Mouse (Mus musculus) left cerebral cortex, adult 6 months (tissue): ENCODE measurements around the gene 4931429L15Rik. TPM values are rescaled to one million over a fixed set of nuclear protein-coding genes. Genes with fewer than 3 reads are reported as not detected.

Experiments used
- long read RNA-seq, 2 experiments: library from polyadenylated mRNA; unstranded; transcript quantifications; one replicate each; pipeline ENCODE4 v2.0.0; 2019 to 2020
- polyA plus RNA-seq: library from polyadenylated mRNA; unstranded; fragments of <200 nt; fragmentation: Nextera tagmentation; gene quantifications from 2 replicates; pipeline ENCODE4 v1.2.3, GENCODE M21; 2021

The 4931429L15Rik gene
- not detected in 2 replicates for polyA plus RNA-seq
- long read RNA-seq, experiment 1, partial matches to known transcripts: 0 of 1 reads
- long read RNA-seq, experiment 1, other reads (novel, unspliced or antisense): 1 of 1 reads
- long read RNA-seq, experiment 2: 0 reads

DNA sequence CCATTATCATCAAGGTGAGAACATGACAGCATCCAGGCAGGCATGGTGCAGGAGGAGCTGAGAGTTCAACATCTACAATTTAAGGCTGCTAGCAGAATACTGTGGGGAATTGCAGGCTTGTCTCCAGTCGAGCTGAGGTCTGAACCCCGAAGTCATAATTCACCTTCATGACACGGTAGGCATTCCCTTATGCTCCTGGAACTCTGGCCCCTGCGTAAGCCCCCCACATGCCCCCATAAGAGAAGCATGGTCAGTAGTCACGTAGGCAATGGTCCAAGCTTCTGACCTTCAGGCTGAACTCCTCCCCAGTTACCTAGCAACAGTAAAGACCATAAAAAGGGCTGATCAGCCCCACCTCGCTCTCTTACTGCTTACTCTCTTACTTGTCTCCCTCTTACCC is at the start of gene 4931429L15Rik:
4931429L15Rik (minus strand) TSS at position 101 of the 400 bp plus-strand sequence.

DNA sequence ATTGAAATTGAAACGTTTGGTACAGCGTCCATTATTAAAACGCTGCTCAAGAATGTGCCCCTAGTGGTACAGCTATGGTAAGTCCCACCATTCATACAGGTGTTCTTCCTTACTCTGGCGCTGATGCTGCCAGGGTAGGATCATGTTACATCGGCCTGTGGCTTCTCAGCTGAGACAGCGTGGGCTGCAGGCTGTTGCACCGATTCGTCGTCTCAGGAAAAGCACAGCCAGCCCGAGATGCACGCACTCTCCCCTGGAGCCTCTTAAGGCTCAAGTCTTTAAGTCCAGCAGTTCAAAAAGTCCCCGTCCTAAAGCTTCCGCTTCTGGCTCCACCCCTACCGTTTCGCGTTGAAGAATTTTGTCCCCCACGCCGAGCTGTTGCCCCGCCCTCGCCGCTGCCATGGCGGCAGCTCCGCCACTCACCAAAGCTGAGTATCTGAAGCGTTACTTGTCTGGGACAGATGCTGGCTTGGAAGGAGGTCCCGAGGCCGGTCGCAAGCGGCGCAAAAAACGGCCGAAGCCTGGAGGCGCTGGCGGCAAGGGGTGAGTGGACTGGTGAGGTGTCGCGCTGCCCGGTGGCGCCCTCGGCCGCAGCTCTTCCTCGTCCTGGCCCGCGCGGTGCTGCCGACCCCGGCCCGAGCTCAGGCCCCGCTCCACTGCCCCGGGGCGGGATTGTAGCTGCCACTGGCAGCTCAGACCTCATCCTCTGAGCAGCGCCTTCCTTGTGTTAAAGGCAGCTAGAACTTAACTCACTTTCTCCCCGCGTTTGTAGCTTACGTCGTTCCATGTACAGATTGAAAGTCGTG is 37.0 kb downstream of the 4931429L15Rik start, which contains the start of gene Bud13:
Bud13 (plus strand) TSS at position 378 of the 806 bp plus-strand sequence.

DNA sequence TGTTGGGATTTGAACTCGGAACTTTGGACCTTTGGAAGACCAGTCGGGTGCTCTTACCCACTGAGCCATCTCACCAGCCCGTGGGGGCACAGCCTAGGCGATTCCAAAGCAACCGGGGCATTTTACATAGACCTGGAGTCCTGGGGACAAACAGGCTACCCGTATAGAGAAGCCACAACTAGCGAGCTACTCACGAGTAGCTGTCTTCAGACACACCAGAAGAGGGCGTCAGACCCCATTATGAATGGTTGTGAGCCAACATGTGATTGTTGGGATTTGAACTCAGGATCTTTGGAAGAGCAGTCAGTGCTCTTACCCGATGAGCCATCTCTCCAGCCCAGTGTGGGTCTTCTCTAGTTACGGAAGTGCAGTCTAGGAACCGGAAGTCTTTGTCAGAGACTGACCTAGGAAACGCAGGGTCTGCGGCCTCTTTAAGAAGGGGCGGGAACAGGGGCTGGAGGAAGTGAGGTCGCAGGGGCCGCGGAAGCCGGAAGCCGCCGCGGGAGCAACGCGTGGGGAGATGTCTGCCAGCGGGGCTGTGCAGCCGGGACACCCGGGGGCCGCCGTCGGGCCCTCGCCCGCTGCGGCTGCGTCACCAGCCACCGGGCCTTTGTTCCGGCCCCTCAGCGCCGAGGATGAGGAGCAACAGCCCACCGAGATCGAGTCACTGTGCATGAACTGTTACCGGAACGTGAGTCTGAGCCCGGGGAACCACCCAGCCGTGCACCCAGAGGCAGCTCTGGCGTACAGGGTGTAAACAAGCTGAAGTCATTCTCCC is 46.9 kb downstream of the 4931429L15Rik start, which contains the start of gene Zpr1:
Zpr1 (plus strand) TSS at position 388 of the 778 bp plus-strand sequence.

DNA sequence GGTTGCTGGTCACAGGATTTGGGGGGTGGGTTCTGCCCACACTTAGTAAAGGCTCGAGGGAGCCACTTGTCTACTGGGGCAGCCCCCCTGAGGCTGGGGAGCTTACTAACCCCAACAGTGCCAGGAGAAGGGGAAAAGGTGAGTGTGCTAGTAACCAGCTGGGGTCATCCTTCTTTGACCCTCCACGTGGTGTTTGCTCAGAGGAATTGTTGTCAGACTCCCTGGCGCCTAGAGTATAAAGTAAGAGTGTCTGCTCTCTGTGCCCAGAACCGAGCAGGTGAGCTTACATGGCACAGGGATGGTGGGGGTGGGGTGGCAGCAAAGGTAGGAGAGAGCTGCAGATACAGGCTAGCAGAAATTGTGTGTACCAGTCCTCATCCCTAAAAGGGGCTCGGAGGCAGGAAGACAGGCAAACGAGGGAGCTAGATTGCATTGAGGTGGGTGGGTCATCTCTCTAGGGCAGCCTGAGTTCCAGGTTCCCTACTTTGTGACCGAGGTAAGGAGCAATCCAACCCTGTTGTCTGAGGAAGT is 51.4 kb downstream of the 4931429L15Rik start, which contains the start of gene Apoa5:
Apoa5 (plus strand) TSS at position 291 of the 531 bp plus-strand sequence.

Other genes with a start within 250 kb of the 4931429L15Rik start
- 1.1 and 1.9 TPM in 2 replicates for gene Apoa1, start 91.4 kb downstream of the 4931429L15Rik start, polyA plus RNA-seq
- gene Apoc3, start 84.3 kb downstream of the 4931429L15Rik start, polyA plus RNA-seq: 1.7 and 2.2 TPM in 2 replicates
- not detected in 2 replicates for gene Apoa4, start 79.3 kb downstream of the 4931429L15Rik start, polyA plus RNA-seq
- gene Apoa5, start 51.4 kb downstream of the 4931429L15Rik start, polyA plus RNA-seq: not detected in 2 replicates
- 29.3 and 40.0 TPM in 2 replicates for gene Zpr1, start 46.9 kb downstream of the 4931429L15Rik start, polyA plus RNA-seq
- 7.5 and 9.6 TPM in 2 replicates for gene Bud13, start 37.0 kb downstream of the 4931429L15Rik start, polyA plus RNA-seq